Mouse (Mus musculus): ENCODE measurements at regions not wholly inside any gene's neighbourhood (a gene's known extent, or its start where the extent isn't known, plus 50 kb on each side); places are given as distances from the start of the nearest gene placed in this dataset.
A peak's percentile ranks its signal among the peaks of the same experiment; 100 is the strongest.
"Not testable (repeated sequence)": the region's sequence is repeated elsewhere in the genome, so short reads cannot be mapped to it uniquely, and the experiment has no call there.

DNA sequence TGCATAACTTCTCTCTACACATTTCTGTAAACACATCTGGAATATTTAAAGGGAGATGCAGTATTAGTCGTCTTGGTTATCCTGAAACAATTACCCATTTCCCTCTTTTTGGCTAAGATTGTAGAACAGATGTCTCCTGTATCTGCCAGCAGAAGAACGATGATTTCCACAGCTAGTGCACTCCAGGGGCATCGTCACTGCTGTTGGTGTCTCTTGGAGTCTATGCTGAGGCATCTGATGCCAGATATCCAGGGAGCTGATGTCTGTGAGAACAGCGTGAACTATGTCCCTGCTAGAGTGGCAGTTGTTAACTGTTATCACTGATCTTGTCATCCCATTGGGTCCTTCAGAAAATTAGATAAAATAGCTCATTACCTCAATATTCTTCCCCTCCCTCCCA, 536.2 kb downstream of the Trhde start:
- Histone ChIP-seq H3K27ac (replicated peaks; ENCODE audit: low read depth, low read length) (no peak overlapping the region), H3K36me3 (ENCODE audit: control insufficient read depth, insufficient read depth, low read length) (no peaks in the 10 kb centered on the region), H3K27me3 (ENCODE audit: control insufficient read depth, insufficient read depth, low read length) (no peaks in the 10 kb centered on the region), H3K9me3 (ENCODE audit: control insufficient read depth, low read length) (no peaks in the 10 kb centered on the region), H3K4me3 (replicated peaks; ENCODE audit: low read depth, low read length) (no peak overlapping the region), H3K4me1 (ENCODE audit: control insufficient read depth, insufficient read depth, low read length) (no peaks in the 10 kb centered on the region), H3K4me2 (ENCODE audit: low read length) (no peak overlapping the region), H3K9ac (replicated peaks; ENCODE audit: low read length) (no peak overlapping the region)
- no peak for ATAC-seq (ENCODE audit: low FRiP score, low TSS enrichment)
- DNase-seq: no peak
- 80% methylated on average over 4 of the region's 4 CpGs for WGBS

DNA sequence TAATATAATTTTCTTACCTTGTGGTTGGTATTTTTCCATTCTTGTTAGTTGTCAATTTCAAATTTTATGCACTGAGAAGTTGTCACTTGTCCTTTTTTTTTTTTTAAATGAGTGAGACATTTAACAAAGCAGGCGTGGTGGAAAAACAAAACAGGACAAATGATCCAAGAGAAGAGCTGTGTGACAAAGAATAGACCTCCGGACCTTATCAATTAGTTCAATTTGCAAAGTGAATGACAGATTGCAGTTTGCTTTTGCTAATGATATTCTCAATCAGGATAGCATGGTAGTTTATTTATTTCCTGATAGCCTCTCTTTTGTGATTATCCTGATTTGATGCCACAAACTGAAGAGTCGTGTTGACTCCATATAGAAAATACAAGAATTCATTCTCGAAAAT, 560.5 kb downstream of the Trhde start:
- H3K4me3 ChIP-seq (replicated peaks; ENCODE audit: low read depth, low read length): no peak overlapping the region
- no peaks in the 10 kb centered on the region for H3K36me3 ChIP-seq (ENCODE audit: control insufficient read depth, insufficient read depth, low read length)
- no peak overlapping the region for H3K27ac ChIP-seq (replicated peaks; ENCODE audit: low read depth, low read length)
- no peak overlapping the region for H3K4me2 ChIP-seq (ENCODE audit: low read length)
- no peaks in the 10 kb centered on the region for H3K4me1 ChIP-seq (ENCODE audit: control insufficient read depth, insufficient read depth, low read length)
- H3K9me3 ChIP-seq (ENCODE audit: control insufficient read depth, low read length): no peaks in the 10 kb centered on the region
- no peak for DNase-seq
- 86% methylated on average over 4 of the region's 4 CpGs for WGBS
- no peaks in the 10 kb centered on the region for H3K27me3 ChIP-seq (ENCODE audit: control insufficient read depth, insufficient read depth, low read length)
- ATAC-seq (ENCODE audit: low FRiP score, low TSS enrichment): no peak
- H3K9ac ChIP-seq (replicated peaks; ENCODE audit: low read length): no peak overlapping the region

DNA sequence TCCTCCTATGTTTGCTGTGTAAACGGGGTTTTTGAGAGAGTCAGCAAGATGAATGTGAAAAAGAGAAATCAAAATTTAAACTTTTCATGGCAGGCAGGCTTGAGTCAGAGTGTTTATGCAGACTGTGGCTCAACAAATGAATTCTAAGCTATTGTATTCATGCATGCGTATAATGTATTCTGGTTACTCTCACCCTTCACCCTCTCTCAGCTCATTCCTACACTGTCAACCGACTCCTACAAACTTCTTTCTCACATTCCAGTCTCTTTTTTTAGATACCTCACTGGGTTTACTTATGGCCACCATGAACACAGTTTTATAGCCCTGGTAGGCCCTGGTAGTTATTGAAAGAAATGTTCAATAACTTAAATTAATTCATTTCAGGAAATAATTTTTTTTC, 574.5 kb downstream of the Trhde start:
- Histone ChIP-seq H3K9ac (replicated peaks; ENCODE audit: low read length) (no peak overlapping the region), H3K36me3 (ENCODE audit: control insufficient read depth, insufficient read depth, low read length) (no peaks in the 10 kb centered on the region), H3K4me1 (ENCODE audit: control insufficient read depth, insufficient read depth, low read length) (no peaks in the 10 kb centered on the region), H3K27ac (replicated peaks; ENCODE audit: low read depth, low read length) (no peak overlapping the region), H3K4me3 (replicated peaks; ENCODE audit: low read depth, low read length) (no peak overlapping the region), H3K4me2 (ENCODE audit: low read length) (no peak overlapping the region), H3K9me3 (ENCODE audit: control insufficient read depth, low read length) (no peaks in the 10 kb centered on the region), H3K27me3 (ENCODE audit: control insufficient read depth, insufficient read depth, low read length) (no peaks in the 10 kb centered on the region)
- WGBS: 39% methylated on average over 3 of the region's 3 CpGs
- no peak for DNase-seq
- no peak for ATAC-seq (ENCODE audit: low FRiP score, low TSS enrichment)

DNA sequence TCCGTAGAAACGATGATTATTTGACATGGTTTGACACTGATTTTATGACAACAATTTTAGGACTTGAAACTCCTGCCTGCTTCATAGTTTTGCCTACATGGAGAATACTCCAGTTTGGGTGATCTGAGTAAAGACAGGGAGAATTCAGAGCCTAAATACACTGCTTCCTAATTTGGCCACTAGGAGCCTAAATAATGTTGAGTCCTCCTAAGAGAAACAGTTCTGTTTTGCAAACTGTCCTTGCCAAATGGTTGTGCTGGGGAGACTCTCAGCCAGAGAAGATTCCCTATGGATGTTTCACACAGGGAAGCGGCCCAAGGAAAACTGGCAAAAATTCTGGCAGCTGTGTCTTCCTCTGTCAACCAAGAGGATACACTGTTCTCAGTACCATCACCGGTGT, 600.5 kb downstream of the Trhde start:
- Histone ChIP-seq H3K36me3 (ENCODE audit: control insufficient read depth, insufficient read depth, low read length) (no peaks in the 10 kb centered on the region), H3K4me3 (replicated peaks; ENCODE audit: low read depth, low read length) (no peak overlapping the region), H3K9ac (replicated peaks; ENCODE audit: low read length) (no peak overlapping the region), H3K9me3 (ENCODE audit: control insufficient read depth, low read length) (no peaks in the 10 kb centered on the region), H3K27ac (replicated peaks; ENCODE audit: low read depth, low read length) (no peak overlapping the region), H3K4me2 (ENCODE audit: low read length) (no peak overlapping the region), H3K27me3 (ENCODE audit: control insufficient read depth, insufficient read depth, low read length) (no peaks in the 10 kb centered on the region), H3K4me1 (ENCODE audit: control insufficient read depth, insufficient read depth, low read length) (no peaks in the 10 kb centered on the region)
- DNase-seq (no peak), ATAC-seq (ENCODE audit: low FRiP score, low TSS enrichment) (no peak)
- 93% methylated on average over 4 of the region's 4 CpGs for WGBS

DNA sequence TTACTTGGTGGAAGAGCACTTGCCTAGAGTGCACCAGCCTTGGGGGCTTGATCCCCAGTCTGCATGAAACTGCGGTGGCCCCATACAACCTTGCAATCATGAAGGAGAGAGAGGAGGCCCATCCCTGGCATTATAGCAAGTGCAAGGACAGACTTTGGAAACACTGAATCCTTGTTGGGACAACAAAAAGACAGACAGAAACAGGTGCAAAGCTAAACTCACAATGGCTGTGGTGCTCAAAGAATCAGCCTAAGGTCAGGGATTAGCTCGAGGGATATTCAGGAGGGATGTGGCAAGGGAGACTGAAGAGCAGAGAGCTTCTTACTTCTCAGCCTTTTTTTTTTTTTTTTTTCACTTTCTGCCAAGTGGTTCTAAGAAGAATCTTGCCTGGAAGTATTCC, 601.2 kb downstream of the Trhde start:
- Histone ChIP-seq H3K27ac (replicated peaks; ENCODE audit: low read depth, low read length) (no peak overlapping the region), H3K4me1 (ENCODE audit: control insufficient read depth, insufficient read depth, low read length) (no peaks in the 10 kb centered on the region), H3K27me3 (ENCODE audit: control insufficient read depth, insufficient read depth, low read length) (no peaks in the 10 kb centered on the region), H3K36me3 (ENCODE audit: control insufficient read depth, insufficient read depth, low read length) (no peaks in the 10 kb centered on the region), H3K4me2 (ENCODE audit: low read length) (no peak overlapping the region), H3K4me3 (replicated peaks; ENCODE audit: low read depth, low read length) (no peak overlapping the region), H3K9ac (replicated peaks; ENCODE audit: low read length) (no peak overlapping the region), H3K9me3 (ENCODE audit: control insufficient read depth, low read length) (no peaks in the 10 kb centered on the region)
- DNase-seq (no peak), ATAC-seq (ENCODE audit: low FRiP score, low TSS enrichment) (no peak)
- 57% methylated on average over 2 of the region's 2 CpGs for WGBS

DNA sequence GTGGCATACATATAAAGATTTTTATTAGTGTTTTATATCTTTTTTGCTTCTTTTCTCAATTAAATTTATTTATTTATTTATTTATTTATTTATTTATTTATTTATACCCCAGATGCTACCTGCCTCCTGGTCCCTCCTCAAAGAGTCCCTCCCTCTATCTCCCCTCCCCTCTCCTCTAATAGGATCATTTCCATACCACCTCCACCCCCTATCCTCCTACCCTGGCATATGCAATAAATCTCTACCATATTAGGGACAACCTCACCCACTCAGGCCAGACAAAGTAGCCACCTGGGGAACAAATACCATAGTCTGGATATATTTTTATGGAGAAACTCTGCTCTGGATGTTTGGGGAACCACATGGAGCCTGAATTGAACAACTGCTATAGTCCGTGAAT, 615.8 kb downstream of the Trhde start:
- Histone ChIP-seq H3K4me1 (ENCODE audit: control insufficient read depth, insufficient read depth, low read length) (no peaks in the 10 kb centered on the region), H3K9me3 (ENCODE audit: control insufficient read depth, low read length) (no peaks in the 10 kb centered on the region), H3K36me3 (ENCODE audit: control insufficient read depth, insufficient read depth, low read length) (no peaks in the 10 kb centered on the region), H3K9ac (replicated peaks; ENCODE audit: low read length) (no peak overlapping the region), H3K27ac (replicated peaks; ENCODE audit: low read depth, low read length) (no peak overlapping the region), H3K27me3 (ENCODE audit: control insufficient read depth, insufficient read depth, low read length) (no peaks in the 10 kb centered on the region), H3K4me3 (replicated peaks; ENCODE audit: low read depth, low read length) (no peak overlapping the region), H3K4me2 (ENCODE audit: low read length) (no peak overlapping the region)
- ATAC-seq (ENCODE audit: low FRiP score, low TSS enrichment) (no peak), DNase-seq (no peak)
- WGBS: 92% methylated on average over 1 of the region's 1 CpGs

DNA sequence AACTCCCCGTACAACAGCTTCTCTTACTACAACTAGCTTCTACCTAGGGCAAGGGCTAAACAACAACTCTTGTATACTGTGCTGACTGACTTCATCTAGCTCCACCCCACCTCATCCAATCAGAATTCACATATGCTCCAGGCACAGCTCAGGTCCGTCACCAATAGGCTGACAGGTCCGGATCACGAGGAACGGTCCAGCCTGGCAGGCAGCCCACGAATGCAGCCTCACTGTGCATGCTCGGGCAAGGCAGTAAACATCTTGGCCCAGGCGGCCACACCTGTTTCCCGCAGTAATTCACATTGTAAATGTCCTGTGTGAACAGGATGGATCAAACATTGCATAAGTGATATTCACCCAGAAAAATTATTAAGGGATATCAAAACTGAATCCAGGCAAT, 658.8 kb downstream of the Trhde start:
- not testable (repeated sequence) for H3K9ac ChIP-seq (replicated peaks; ENCODE audit: low read length); H3K4me1 ChIP-seq (ENCODE audit: control insufficient read depth, insufficient read depth, low read length); H3K4me3 ChIP-seq (replicated peaks; ENCODE audit: low read depth, low read length); H3K27me3 ChIP-seq (ENCODE audit: control insufficient read depth, insufficient read depth, low read length); DNase-seq; H3K27ac ChIP-seq (replicated peaks; ENCODE audit: low read depth, low read length); H3K4me2 ChIP-seq (ENCODE audit: low read length); H3K36me3 ChIP-seq (ENCODE audit: control insufficient read depth, insufficient read depth, low read length); ATAC-seq (ENCODE audit: low FRiP score, low TSS enrichment); H3K9me3 ChIP-seq (ENCODE audit: control insufficient read depth, low read length)
- 88% methylated on average over 9 of the region's 9 CpGs for WGBS

DNA sequence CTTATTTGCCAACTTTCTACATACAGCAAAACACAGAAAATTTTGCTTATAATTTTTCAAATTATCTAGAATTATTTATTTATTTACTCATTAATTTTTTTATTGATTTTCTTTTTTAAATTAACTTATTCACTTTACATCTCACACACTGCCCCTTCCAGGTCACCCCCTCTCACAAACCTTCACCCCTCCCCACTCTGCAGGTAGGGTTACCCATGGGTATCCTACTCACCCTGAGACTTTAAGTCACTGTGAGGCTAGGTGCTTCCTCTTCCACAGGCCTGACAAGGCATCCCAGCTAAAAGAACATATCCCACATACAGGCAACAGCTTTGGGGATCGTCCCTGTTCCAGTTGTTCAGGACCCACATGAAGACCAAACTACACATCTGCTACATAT, 664.2 kb downstream of the Trhde start:
- WGBS: 100% methylated on average over 1 of the region's 1 CpGs
- no peak overlapping the region for H3K9ac ChIP-seq (replicated peaks; ENCODE audit: low read length)
- 0 out of 2 replicates have a peak, but pooled peaks have one; percentile 57 for ATAC-seq (ENCODE audit: low FRiP score, low TSS enrichment)

DNA sequence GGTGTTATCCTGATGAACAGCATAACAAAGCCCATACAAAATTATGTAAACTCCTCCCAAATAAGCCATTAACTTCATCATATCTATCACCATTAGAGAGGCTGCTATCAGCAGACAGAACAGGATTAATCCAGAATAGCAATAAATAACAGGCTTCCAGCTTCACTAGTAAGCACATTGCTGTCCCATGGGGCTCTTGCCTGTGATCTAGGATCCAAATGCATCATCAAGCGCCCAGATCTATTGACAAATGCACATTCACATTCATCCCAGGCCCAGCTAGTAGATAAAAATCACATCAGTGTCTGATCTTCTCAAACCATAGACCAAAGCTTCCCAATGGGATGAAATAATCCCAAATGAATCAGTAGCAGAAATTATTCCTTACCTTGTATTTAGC, 665.0 kb downstream of the Trhde start:
- Histone ChIP-seq H3K4me2 (ENCODE audit: low read length) (no peak overlapping the region), H3K9ac (replicated peaks; ENCODE audit: low read length) (no peak overlapping the region), H3K36me3 (ENCODE audit: control insufficient read depth, insufficient read depth, low read length) (no peaks in the 10 kb centered on the region), H3K27ac (replicated peaks; ENCODE audit: low read depth, low read length) (no peak overlapping the region), H3K4me1 (ENCODE audit: control insufficient read depth, insufficient read depth, low read length) (no peaks in the 10 kb centered on the region), H3K9me3 (ENCODE audit: control insufficient read depth, low read length) (no peaks in the 10 kb centered on the region), H3K4me3 (replicated peaks; ENCODE audit: low read depth, low read length) (no peak overlapping the region), H3K27me3 (ENCODE audit: control insufficient read depth, insufficient read depth, low read length) (no peaks in the 10 kb centered on the region)
- ATAC-seq (ENCODE audit: low FRiP score, low TSS enrichment) (no peak), DNase-seq (peak; percentile 51)
- WGBS: 51% methylated on average over 1 of the region's 1 CpGs

More for the DNA sequence above, 664.2 kb downstream of the Trhde start:
- no peak overlapping the region for H3K4me2 ChIP-seq (ENCODE audit: low read length)
- H3K4me1 ChIP-seq (ENCODE audit: control insufficient read depth, insufficient read depth, low read length): no peaks in the 10 kb centered on the region
- no peaks in the 10 kb centered on the region for H3K27me3 ChIP-seq (ENCODE audit: control insufficient read depth, insufficient read depth, low read length)
- H3K4me3 ChIP-seq (replicated peaks; ENCODE audit: low read depth, low read length): no peak overlapping the region
- H3K9me3 ChIP-seq (ENCODE audit: control insufficient read depth, low read length): no peaks in the 10 kb centered on the region
- no peak overlapping the region for H3K27ac ChIP-seq (replicated peaks; ENCODE audit: low read depth, low read length)
- H3K36me3 ChIP-seq (ENCODE audit: control insufficient read depth, insufficient read depth, low read length): no peaks in the 10 kb centered on the region
- DNase-seq: no peak
